Mouse (Mus musculus): ENCODE data around the gene Ilf3. TPM values are rescaled to one million over a fixed set of nuclear protein-coding genes. Genes with fewer than 3 reads are reported as not detected.
"Not testable (repeated sequence)": the region's sequence is repeated elsewhere in the genome, so short reads cannot be mapped to it uniquely, and the experiment has no call there.

The Ilf3 gene
- polyA plus RNA-seq (2011; ENCODE audit: insufficient read length, low read depth, missing spikeins) = 80.9 and 94.0 TPM in 2 replicates

- Histone ChIP-seq H3K4me1 (ENCODE audit: control insufficient read depth, insufficient read depth, low read length) (no peaks in the 10 kb centered on the region), H3K27ac (ENCODE audit: insufficient read depth, low read length) (peak within 1 kb of the TSS; percentile 56), H3K4me3 (ENCODE audit: insufficient read depth, low read length) (peak within 1 kb of the TSS; percentile 83)
- TF ChIP-seq CTCF (IDR thresholded peaks at IDR 0.05; ENCODE audit: borderline replicate concordance, insufficient read depth, low read length) (no peak), POLR2A (IDR thresholded peaks at IDR 0.05; ENCODE audit: low read depth, low read length) (peak; percentile 90)
These were observed at the start of gene Ilf3 for GRCm38 (mm10) chr9:21367357-21368111. Gene Ilf3, plus strand, starts transcription at chr9:21367871.

GRCm38 (mm10) chr9:21318792-21319191 lies 48.9 kb upstream of the Ilf3 start:
- no peaks in the 10 kb centered on the region for H3K4me1 ChIP-seq (ENCODE audit: control insufficient read depth, insufficient read depth, low read length)
- no peak overlapping the region for H3K4me3 ChIP-seq (ENCODE audit: insufficient read depth, low read length)
- no peak for TF ChIP-seq CTCF (IDR thresholded peaks at IDR 0.05; ENCODE audit: borderline replicate concordance, insufficient read depth, low read length)
- no peak for TF ChIP-seq POLR2A (IDR thresholded peaks at IDR 0.05; ENCODE audit: low read depth, low read length)
- H3K27ac ChIP-seq (ENCODE audit: insufficient read depth, low read length) = no peak overlapping the region

- no peak overlapping the region for H3K27ac ChIP-seq (ENCODE audit: insufficient read depth, low read length)
These were observed 48.2 kb upstream of the Ilf3 start for GRCm38 (mm10) chr9:21319503-21319902.

GRCm38 (mm10) chr9:21320280-21320618 lies 47.4 kb upstream of the Ilf3 start:
- Histone ChIP-seq H3K4me1 (ENCODE audit: control insufficient read depth, insufficient read depth, low read length) (no peaks in the 10 kb centered on the region), H3K27ac (ENCODE audit: insufficient read depth, low read length) (no peak overlapping the region), H3K4me3 (ENCODE audit: insufficient read depth, low read length) (no peak overlapping the region)
- TF ChIP-seq POLR2A (IDR thresholded peaks at IDR 0.05; ENCODE audit: low read depth, low read length) = no peak
- no peak for TF ChIP-seq CTCF (IDR thresholded peaks at IDR 0.05; ENCODE audit: borderline replicate concordance, insufficient read depth, low read length)

More at GRCm38 (mm10) chr9:21319503-21319902, 48.2 kb upstream of the Ilf3 start:
- no peaks in the 10 kb centered on the region for H3K4me1 ChIP-seq (ENCODE audit: control insufficient read depth, insufficient read depth, low read length)
- TF ChIP-seq CTCF (IDR thresholded peaks at IDR 0.05; ENCODE audit: borderline replicate concordance, insufficient read depth, low read length) = no peak
- H3K4me3 ChIP-seq (ENCODE audit: insufficient read depth, low read length) = no peak overlapping the region

- Histone ChIP-seq H3K4me3 (ENCODE audit: insufficient read depth, low read length) (peak within 1 kb of the TSS; percentile 88), H3K27ac (ENCODE audit: insufficient read depth, low read length) (0 out of 2 replicates have a peak within 1 kb of the TSS, but pooled peaks have one; percentile 4), H3K4me1 (ENCODE audit: control insufficient read depth, insufficient read depth, low read length) (no peaks in the 10 kb centered on the region)
- TF ChIP-seq CTCF (IDR thresholded peaks at IDR 0.05; ENCODE audit: borderline replicate concordance, insufficient read depth, low read length) (no peak), POLR2A (IDR thresholded peaks at IDR 0.05; ENCODE audit: low read depth, low read length) (peak; percentile 84)
These were observed 46.8 kb upstream of the Ilf3 start, which contains the start of gene Slc44a2 for GRCm38 (mm10) chr9:21320619-21321512. Gene Slc44a2, plus strand, starts transcription at chr9:21320698.

GRCm38 (mm10) chr9:21321513-21321835 lies 46.2 kb upstream of the Ilf3 start:
- Histone ChIP-seq H3K4me1 (ENCODE audit: control insufficient read depth, insufficient read depth, low read length) (no peaks in the 10 kb centered on the region), H3K27ac (ENCODE audit: insufficient read depth, low read length) (0 out of 2 replicates have a peak overlapping the region, but pooled peaks have one; percentile 4), H3K4me3 (ENCODE audit: insufficient read depth, low read length) (peak overlapping the region; percentile 88)
- TF ChIP-seq POLR2A (IDR thresholded peaks at IDR 0.05; ENCODE audit: low read depth, low read length) (no peak), CTCF (IDR thresholded peaks at IDR 0.05; ENCODE audit: borderline replicate concordance, insufficient read depth, low read length) (no peak)

- no peak overlapping the region for H3K27ac ChIP-seq (ENCODE audit: insufficient read depth, low read length)
- peak overlapping the region; percentile 88 for H3K4me3 ChIP-seq (ENCODE audit: insufficient read depth, low read length)
- H3K4me1 ChIP-seq (ENCODE audit: control insufficient read depth, insufficient read depth, low read length) = no peaks in the 10 kb centered on the region
- no peak for TF ChIP-seq CTCF (IDR thresholded peaks at IDR 0.05; ENCODE audit: borderline replicate concordance, insufficient read depth, low read length)
- TF ChIP-seq POLR2A (IDR thresholded peaks at IDR 0.05; ENCODE audit: low read depth, low read length) = no peak
These were observed 45.3 kb upstream of the Ilf3 start for GRCm38 (mm10) chr9:21322211-21322916.

GRCm38 (mm10) chr9:21322917-21323297 lies 44.8 kb upstream of the Ilf3 start:
- H3K4me1 ChIP-seq (ENCODE audit: control insufficient read depth, insufficient read depth, low read length); H3K4me3 ChIP-seq (ENCODE audit: insufficient read depth, low read length); H3K27ac ChIP-seq (ENCODE audit: insufficient read depth, low read length): not testable (repeated sequence)

- TF ChIP-seq CTCF (IDR thresholded peaks at IDR 0.05; ENCODE audit: borderline replicate concordance, insufficient read depth, low read length) = no peak
- no peak for TF ChIP-seq POLR2A (IDR thresholded peaks at IDR 0.05; ENCODE audit: low read depth, low read length)
- no peak overlapping the region for H3K4me3 ChIP-seq (ENCODE audit: insufficient read depth, low read length)
- H3K27ac ChIP-seq (ENCODE audit: insufficient read depth, low read length) = no peak overlapping the region
- H3K4me1 ChIP-seq (ENCODE audit: control insufficient read depth, insufficient read depth, low read length) = no peaks in the 10 kb centered on the region
These were observed 43.4 kb upstream of the Ilf3 start for GRCm38 (mm10) chr9:21324269-21324668.
